Mouse (Mus musculus) mouse embryonic stem cell (cell line): Measurements from ENCODE around the gene Dap.

ENCODE experiments used
- in situ Hi-C, 2 experiments: fragments of 300-500 bp; cut with MboI; formaldehyde crosslinking; loops; 1 replicate in 1 of 2; 3 replicates in 1 of 2; pipeline ENCODE4 v1.14.3; 2019 to 2020; ENCODE audit warnings: low sequenced_read_pairs in 2 of 2, low pct_unique_long_range_greater_than_20kb in 1 of 2, mixed read lengths in 1 of 2; ENCODE audit not compliant: unreplicated experiment in 1 of 2

The Dap gene

DNA sequence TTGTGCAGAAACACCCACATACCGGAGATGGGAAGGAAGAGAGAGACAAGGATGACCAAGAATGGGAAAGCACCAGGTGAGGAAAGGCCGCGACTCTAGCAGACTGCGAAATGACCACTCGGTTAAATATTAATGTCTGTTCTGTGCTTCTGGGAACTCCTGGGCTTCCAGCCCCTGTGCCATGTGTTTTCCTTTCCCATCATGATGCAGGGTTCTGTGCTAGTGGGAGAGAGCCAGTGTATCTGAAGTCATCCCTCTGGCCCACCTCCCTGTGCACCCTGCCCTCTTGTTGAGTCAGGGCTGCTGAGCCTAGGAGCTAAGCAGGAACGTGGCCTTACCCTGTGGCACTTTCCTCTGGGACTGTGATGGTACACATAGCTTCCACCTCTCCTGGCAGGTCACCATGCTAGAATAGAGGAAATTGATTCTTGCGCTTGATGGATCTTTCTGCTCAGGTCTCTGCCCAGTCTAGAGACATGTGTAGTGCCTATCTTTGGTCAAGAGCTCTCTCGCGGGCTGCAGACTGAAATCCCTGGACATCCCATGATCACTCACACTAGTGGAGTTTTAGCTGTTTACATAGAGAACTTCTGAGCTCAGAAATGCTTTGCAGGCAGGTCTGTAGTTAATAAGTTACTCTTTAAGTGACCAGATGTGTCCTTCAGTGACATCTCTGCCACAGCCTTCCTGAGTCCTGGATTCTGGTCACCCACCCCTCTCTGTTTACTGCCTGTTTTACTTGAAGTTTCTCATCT, 11.9 kb downstream of the Dap start:
- in situ Hi-C loops, result no loop called here

DNA sequence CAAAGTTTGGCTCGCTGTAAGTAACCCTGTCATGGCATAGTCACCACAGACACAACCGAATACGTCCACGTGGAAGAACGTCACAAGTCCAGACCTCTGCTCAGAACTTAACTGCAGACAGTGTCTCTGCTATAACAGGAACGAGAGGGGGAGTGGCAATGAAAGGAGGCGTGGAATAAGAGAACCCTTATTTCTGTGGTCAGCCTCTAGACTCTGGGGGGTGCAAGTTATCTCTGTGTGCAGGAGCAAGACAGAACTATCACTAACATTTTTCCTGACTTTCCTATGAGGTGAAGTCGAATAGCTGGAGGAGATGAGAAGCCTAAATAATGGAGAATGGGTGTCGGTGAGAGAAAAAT, 12.4 kb downstream of the Dap start:
- in situ Hi-C loops, result no loop called here

DNA sequence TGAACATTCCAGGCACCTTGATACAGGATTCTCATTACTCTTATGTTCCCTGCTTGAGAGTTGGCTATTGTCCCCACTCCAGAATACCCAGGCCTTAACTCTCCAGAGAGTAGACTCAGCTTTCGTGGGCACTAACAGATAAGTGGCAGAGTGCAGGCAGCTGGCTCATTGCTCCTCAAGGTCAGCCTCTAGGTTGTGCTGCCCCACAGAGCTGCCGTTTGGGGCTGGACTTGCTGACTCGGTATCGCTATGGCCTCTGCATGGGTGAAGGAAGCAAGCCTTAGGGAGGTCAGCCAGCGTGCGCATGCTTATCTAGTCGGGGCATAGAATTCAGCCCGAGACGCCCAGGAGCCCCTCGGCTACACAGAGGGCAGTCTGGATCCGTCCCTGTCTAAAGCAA, 13.3 kb downstream of the Dap start:
- in situ Hi-C loops, result no loop called here

DNA sequence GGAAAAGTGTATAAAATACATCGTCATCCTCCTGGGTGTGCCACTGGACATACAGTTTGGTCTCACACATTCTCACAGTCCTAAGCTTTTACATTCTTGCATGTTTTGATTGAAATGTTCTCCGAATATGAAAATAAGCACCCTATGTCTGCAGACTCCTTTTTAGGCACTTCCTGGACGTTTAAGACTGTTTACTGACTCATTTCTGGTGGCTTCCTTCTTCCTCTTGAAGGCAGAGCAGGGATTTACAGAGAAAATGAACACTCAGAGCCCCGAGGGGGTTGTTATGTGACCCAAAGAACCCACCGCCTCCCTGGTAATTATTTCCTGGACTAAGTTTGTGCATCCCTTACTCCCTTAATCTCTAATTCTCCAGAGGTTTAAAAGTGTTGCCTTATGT, 13.8 kb downstream of the Dap start:
- in situ Hi-C loops, result no loop called here

DNA sequence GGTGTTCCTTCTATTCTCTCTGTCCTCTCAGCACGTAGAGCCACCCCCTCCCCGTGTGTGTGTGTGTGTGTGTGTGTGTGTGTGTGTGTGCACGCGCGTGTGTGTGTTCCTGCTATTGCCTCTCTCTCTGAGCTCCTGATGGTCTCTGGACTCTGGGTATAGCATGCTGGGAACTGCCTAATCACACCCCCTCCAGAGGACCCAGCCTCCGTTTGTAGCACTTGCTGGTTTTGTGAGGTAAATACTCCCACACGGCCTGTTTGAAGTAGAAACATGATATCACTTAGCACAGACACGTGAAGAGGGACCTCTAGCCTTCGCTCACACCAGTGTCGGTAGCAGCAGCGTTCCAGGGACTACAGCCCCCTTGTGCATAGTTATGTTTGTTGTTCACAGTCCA, 14.5 kb downstream of the Dap start:
- in situ Hi-C loops, result no loop called here

DNA sequence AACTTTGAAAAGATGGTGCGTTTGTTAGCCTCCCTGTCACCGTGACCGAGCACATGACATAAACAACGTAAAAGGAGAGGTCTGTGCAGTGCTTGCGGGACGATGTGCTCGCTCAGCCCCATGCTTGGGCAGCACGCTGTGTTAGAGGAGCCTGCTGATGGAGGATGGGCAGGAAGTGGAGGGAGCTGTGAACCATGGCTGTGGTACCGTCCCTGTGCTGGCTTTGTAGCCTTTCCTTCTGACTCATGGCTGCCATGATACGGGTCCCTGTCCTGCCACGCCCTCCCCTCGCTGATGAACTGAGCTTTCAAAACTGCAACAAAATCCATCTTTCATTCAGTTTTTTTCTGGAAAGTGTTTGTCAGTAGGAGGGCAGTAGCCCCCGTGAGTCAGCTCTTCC, 15.6 kb downstream of the Dap start:
- in situ Hi-C loops, result no loop called here

DNA sequence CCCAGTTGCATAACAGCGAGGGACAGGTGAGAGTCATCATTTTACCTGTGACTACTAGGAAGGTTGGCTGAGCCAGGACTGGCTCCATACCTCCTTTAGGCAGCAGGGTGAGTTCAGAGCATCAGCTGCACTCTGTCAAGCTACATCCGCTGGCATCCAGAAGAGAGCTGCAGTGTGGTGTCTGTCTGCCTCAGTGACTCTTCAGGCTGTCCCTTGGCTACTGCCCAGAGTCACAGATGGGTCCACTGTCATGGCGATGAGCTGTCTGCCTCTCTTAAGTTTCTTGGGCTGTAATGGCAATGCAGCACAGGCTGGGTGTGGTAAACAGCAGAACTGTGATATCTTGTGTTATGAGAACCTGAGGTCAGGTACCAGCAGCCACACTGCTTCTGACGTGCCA, 16.1 kb downstream of the Dap start:
- in situ Hi-C loops, result no loop called here

DNA sequence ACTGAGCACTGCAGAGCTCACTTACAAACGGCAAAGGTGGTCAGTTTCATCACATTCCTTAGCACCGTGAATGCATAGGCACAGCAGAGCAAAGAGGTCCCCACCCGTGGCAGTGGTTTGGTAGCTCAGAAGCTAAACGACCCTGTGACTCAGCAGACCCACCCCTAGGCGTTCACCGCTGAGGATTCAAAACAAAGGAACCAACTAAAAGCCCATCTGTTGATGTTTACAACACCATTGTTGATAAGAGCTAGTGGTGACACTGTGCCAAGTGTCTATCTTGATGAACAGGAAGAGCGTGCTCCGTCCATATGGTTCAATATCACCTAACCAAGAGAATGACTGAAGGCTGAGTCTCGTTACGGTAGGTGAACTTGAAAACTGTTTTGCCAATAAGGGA, 19.1 kb downstream of the Dap start:
- in situ Hi-C loops, result no loop called here

DNA sequence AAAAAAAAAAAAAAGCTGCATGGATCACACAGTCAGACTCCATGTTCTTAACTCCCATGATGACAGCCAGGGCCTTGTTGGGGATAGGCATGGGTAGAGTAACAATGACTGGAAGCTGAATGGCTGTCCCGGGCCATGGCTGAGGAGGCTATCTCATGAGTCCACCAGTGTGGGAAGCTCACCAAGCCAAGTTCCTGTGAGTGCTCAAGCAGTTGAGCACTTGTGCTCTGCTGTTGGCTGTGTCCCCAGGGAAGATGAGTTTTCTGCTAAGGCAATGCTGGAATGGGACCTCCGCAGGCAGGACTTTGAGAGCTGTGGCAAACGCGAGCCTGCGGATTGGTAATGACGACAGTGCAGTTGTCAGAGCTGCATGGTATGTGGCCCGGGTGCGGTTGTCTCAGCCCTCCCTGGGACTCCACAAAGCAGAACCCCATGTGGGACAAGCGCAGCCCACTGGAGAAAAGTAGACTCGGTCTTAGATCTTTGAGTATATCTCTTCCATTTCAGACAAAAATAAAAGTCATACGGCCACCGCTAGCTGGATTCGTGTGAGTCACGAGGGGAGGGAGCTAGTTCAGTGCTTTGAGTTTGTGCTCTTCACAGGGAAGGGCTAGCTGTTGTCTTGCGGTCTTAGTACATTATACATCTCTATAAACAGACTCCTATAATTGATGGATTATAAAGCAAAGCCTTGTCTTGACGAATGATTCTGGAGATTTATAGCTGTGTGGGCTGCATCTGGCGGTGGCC, 20.8 kb downstream of the Dap start:
- in situ Hi-C loops, result no loop called here

DNA sequence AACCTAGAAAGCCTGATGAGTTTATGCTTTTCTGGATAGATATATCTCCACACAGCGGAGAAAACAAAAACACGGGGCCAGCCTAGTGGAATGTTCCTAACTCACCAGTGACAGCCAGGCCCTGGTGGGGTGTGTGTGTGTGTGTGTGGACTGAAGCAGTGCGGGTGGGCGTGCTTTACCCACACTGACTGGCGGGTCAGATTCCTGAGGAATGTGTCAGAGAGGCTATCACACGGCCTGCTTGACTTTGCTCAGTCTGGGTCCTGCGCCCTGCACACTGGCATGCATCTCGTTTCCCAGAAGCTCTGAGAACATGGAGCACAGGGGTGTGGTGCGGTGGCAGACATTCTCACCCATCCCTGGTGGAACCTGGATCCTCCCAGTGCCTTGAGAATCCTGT, 21.8 kb downstream of the Dap start:
- in situ Hi-C loops, result no loop called here

DNA sequence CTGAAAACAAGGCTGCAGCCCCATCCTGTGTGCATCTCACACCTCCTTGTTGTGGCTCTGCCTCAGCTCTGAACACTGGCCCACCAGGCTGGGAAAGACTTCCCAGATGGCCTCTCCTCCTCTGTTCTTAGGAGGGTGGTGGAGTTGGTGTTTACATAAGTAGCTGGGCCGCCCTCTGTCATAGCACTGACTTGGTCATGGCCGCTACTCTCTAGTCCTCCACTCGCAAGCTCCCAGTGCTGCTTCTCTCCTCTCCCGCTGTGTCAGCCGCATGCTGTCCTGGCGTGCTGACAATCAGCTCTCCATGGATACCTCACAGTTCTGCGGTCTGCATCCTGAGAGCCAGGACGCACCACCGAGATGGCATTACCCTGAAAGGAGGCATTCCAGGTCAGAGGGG, 22.9 kb downstream of the Dap start:
- in situ Hi-C loops, result no loop called here

DNA sequence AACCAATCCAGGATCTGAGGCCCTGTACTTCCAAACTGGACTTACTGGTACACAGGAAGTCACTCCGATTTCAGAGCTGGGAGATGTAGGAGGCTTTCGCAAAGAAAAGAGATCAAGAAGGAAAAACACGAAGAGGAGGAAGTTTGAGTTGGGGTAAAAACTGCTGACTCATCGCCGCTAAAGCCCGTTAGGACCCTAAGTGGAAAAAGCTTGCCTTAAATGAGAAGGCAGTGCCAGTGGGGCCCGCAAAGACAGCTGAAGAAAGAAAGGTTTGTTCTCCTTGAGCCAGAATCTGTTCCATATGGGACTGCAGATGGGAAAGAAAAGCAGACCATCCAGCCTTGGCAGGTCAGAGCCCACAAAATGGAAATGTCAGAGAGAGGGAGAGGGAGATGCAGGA, 24.8 kb downstream of the Dap start:
- in situ Hi-C loops, result no loop called here

DNA sequence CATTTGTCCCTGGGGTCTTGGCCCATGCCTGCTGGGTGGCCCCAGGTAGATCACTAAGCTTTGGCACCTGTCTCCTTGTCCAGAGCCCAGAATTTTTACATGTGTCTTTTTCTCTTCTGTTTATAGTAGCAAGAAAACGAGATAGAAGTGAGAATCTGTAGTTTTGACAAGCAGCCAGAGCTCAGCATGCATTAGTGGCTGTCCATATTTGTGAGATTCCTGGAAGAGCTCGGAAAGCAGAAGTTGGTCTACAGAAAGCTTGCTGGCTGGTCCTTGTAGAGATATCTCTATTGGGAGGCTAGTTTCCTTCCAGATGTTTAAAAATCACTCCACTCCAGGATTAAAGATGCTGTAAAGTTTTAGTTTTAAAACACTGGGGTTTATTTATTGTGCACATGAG, 25.9 kb downstream of the Dap start:
- in situ Hi-C loops, result no loop called here

DNA sequence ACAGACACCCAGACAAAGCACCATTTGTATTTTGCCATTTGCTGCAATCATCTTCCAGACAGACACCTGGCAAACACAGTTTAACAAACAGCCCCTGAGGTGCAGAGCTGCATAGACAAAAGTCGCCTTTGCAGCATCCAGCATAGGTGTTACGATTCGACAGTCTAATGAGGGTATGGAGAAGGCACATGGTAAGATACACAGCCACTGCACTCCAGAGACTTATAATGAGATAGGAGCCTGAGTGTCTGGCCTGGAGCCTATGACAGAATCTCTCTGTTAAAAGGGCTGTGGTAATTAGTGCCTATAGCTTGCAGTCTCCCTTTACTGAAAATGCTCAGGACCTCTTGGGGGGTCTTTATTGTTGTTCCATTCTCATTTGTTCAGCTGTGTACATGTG, 26.6 kb downstream of the Dap start:
- in situ Hi-C loops, result no loop called here

DNA sequence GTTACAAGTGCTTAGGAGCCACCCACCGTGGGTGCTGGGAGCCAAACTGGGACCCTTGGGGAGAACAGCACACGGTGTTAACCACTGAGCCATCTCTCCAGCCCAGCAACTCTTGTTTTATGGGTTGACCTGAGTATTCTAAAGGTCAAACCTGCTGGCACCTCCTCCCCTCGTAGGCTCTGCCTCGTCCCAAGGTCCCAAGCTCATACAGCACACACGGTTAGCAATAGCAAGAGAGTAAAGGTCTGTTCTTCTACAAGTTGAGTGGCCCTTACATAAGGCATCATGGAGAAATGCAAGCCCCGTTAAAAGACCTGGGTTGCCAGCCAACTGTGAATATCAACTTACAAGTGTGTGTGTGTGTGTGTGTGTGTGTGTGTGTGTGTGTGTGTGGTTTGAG, 27.1 kb downstream of the Dap start:
- in situ Hi-C loops, result no loop called here

DNA sequence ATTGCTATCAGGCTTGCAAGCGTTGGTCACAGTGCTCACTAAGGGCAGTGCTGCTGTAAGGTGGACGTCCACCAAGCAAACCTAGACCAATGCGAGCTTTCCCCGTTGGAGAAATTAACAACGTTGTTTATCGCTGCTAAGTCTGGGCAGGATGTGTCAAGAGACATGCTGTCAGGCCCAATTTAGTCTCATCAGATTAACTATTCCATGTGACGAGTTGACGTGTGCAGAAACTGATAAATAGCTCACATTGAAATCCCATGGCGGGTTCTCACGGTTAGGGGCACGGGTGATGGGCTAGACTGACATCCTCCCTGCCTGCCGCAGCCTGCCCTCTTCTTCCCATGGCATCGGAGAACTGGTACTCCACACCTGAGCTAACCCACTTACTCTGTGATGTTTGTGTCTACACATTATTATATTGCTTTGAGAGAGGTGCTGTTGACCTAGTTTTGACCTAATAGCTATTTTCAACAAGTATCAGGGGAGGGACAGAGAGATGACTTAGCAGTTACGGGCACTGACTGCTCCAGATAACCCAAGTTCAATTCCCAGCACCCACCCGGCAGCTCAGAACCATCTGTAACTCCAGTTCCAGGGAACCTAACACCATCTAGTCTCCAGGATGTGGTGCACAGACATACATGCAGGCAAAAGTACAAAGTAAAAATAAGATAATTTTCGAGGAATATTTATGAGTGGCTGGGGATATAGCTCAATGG, 28.6 kb downstream of the Dap start:
- in situ Hi-C loops, result no loop called here

DNA sequence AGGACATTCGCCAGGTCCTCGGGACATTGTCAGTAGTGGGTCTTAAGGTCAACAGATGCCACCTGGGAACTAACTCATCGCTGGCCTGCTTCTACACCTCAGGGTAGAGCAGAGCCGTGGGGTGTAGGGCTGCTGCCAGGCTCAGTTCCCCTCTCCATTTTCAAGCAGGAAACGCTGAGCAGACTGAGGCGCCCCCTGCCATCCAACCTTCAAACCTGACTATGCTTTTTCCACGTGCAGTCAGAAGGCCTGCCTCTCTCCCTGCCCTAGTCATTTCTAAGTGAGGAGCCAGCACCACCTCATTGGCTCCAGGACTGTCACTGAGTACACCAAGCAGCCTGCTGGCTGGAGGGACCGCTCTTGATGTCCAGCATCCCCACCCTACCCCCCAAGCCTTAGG, 29.3 kb downstream of the Dap start:
- in situ Hi-C loops, result no loop called here

DNA sequence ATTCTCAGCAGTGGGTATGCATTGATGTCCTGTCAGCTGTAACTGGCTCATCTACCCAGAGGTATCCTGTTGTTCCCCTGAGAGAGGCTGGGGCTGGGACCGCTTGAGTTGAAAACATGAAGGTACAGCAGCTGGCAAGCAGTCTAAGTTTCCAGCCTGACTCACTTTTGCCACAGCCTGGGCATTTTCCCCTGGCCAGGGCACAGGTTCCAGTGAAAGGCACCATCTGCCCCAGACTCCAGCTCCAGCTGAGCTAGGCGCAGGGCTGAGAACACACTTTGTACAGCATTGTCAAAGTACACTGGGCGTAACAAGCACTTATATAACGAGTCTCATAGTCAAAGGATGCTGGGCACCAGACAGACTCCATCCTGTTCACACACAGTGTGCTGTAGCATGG, 29.8 kb downstream of the Dap start:
- in situ Hi-C loops, result no loop called here

DNA sequence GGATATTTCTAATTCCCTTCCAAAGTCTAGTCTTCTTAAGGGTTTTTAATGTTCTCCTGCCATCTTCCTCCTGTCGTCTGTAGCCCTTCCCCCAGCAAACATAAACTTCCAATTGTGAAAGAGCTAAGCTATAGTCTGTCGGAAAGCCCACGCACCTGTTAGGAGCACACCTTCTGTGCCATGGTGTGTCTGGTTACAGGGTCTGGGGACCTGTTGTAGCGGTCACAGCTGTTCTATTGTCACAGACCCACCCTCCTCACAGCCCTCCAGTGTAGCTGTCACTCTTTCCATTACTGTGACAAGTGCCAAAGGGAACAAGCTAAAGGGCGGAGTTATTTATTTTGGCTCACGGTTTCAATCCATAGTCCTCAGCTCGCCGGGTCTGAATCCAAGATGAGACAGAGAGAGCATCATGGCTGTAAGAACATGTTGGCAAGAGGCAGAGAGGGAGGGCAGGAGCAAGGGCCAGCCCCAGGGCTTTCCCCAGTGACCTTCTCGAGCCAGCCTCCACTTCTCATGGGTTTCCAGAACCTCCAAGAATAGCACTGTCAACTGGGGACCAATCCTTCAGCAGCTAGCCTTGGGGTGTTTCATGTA, 30.9 kb downstream of the Dap start:
- in situ Hi-C loops, result no loop called here
